Mouse (Mus musculus) liver, embryonic 14.5 days (tissue): Measurements from ENCODE around the gene Grin2b.

Experiments used
- CTCF ChIP-seq: IDR thresholded peaks from 2 replicates; pipeline ENCODE4 v1.5.1; 2016; ENCODE audit warnings: antibody characterized with exemption, low read depth, control low read depth
- EP300 ChIP-seq: IDR thresholded peaks from 2 replicates; pipeline ENCODE4 v1.6.1; 2016; ENCODE audit warnings: antibody characterized with exemption, low read depth

GRCm38 (mm10) chr6:136221894-136222293, 48.6 kb upstream of the Grin2b start:
- TF ChIP-seq CTCF (no peak), EP300 (no peak)
